Mouse (Mus musculus) liver, embryonic 13.5 days (tissue): ENCODE data around the gene 4930523C07Rik. TPM values are rescaled to one million over a fixed set of nuclear protein-coding genes. Genes with fewer than 3 reads are reported as not detected.

Source experiments
- ATAC-seq: fragments of 200-750 bp; cut with Nextera tagmentation; 2 replicates; pipeline ENCODE4 v1.8.0; 2017; ENCODE audit warnings: low read depth, mild to moderate bottlenecking, moderate number of reproducible peaks, moderate library complexity
- DNase-seq: peaks from one replicate; pipeline ENCODE4 v3.0.0; 2022
- H3K27ac ChIP-seq: fragments of 300-500 bp; sonication (generic); 2 replicates; pipeline ENCODE4 v1.5.1; 2015; ENCODE audit warnings: moderate library complexity, mild to moderate bottlenecking, inconsistent platforms
- H3K27me3 ChIP-seq: fragments of 300-500 bp; sonication (generic); 2 replicates; pipeline ENCODE4 v1.6.1; 2015; ENCODE audit warnings: mild to moderate bottlenecking, inconsistent platforms
- H3K36me3 ChIP-seq: fragments of 300-500 bp; sonication (generic); 2 replicates; pipeline ENCODE4 v1.6.1; 2015; ENCODE audit warnings: mild to moderate bottlenecking, inconsistent platforms
- H3K4me1 ChIP-seq: fragments of 300-500 bp; sonication (generic); replicated peaks from 2 replicates; pipeline ENCODE4 v1.6.1; 2015; ENCODE audit warnings: inconsistent platforms
- H3K4me2 ChIP-seq: fragments of 300-500 bp; sonication (generic); 2 replicates; pipeline ENCODE4 v1.6.1; 2015; ENCODE audit warnings: inconsistent platforms, mild to moderate bottlenecking, moderate library complexity
- H3K4me3 ChIP-seq: fragments of 300-500 bp; sonication (generic); replicated peaks from 2 replicates; pipeline ENCODE4 v1.5.1; 2015; ENCODE audit warnings: mild to moderate bottlenecking, inconsistent platforms
- H3K9ac ChIP-seq: fragments of 300-500 bp; sonication (generic); 2 replicates; pipeline ENCODE4 v1.6.1; 2015; ENCODE audit warnings: mild to moderate bottlenecking, inconsistent platforms
- H3K9me3 ChIP-seq: fragments of 300-500 bp; sonication (generic); replicated peaks from 2 replicates; pipeline ENCODE4 v1.6.1; 2016; ENCODE audit warnings: inconsistent platforms
- WGBS: fragments of 180-500 bp; shearing (Covaris S2); methylation state at CpG from one replicate; pipeline ENCODE4 v1.1.7; 2015; ENCODE audit not compliant: insufficient replicate concordance; 5-methylcytosine and 5-hydroxymethylcytosine counted together
- polyA plus RNA-seq: library from polyadenylated mRNA; unstranded; fragments of >200 nt; fragmentation: Nextera tagmentation; extraction: Ambion mirVana; gene quantifications from 2 replicates; pipeline ENCODE4 v1.2.1, GENCODE M21; 2015

The 4930523C07Rik gene
- 29.8 and 30.3 TPM in 2 replicates for polyA plus RNA-seq

GRCm38 (mm10) chr1:160044237-160045021 is at the start of gene 4930523C07Rik:
Gene 4930523C07Rik, plus strand, starts transcription at chr1:160044382.
- H3K27me3 ChIP-seq: 0 out of 2 replicates have a peak, but pooled peaks cover 7% of the 10 kb centered on the region
- peak within 1 kb of the TSS; percentile 73 for H3K4me2 ChIP-seq
- ATAC-seq (peak; percentile 89), DNase-seq (peak; percentile 68)
- 2% methylated on average over 33 of the region's 33 CpGs for whole genome bisulfite sequencing
- H3K9ac ChIP-seq: peak within 1 kb of the TSS; percentile 84
- 0 out of 2 replicates have a peak, but pooled peaks cover 4% of the 10 kb centered on the region for H3K36me3 ChIP-seq
- H3K27ac ChIP-seq: peak within 1 kb of the TSS; percentile 88
- H3K9me3 ChIP-seq: no peaks in the 10 kb centered on the region
- peaks cover 62% of the 10 kb centered on the region for H3K4me1 ChIP-seq
- H3K4me3 ChIP-seq: peak within 1 kb of the TSS; percentile 78

- H3K27me3 ChIP-seq: no peaks in the 10 kb centered on the region
- H3K27ac ChIP-seq: no peak overlapping the region
- H3K4me3 ChIP-seq: no peak overlapping the region
- 34% methylated on average over 2 of the region's 2 CpGs for WGBS
- H3K36me3 ChIP-seq: no peaks in the 10 kb centered on the region
- H3K9ac ChIP-seq: no peak overlapping the region
- no peaks in the 10 kb centered on the region for H3K9me3 ChIP-seq
- DNase-seq (no peak), ATAC-seq (no peak)
- H3K4me1 ChIP-seq: no peaks in the 10 kb centered on the region
- H3K4me2 ChIP-seq: no peak overlapping the region
Measured at GRCm38 (mm10) chr1:159997329-159997728, 46.9 kb upstream of the 4930523C07Rik start.

DNA sequence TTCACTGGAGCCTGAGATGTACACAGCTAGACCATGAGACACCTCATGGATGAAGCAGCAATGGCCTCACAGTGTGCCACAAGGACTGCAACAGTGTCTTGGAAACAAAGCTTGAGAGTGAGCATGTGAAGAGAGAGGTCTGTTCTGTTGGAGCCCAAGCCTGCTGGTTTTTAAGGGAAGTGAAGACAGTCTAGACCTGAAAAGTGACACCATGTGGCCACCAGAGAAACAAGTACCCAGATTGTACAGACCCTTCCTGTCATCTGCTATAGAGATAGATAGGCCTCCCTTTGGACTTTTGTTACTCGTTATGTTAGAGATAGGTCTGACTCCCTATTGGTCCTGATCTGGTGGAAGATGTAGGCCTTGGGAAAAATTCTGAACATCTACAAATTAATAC is 45.8 kb upstream of the 4930523C07Rik start:
- H3K4me1 ChIP-seq: no peaks in the 10 kb centered on the region
- WGBS: 40% methylated on average over 1 of the region's 1 CpGs
- no peak overlapping the region for H3K4me3 ChIP-seq
- no peak overlapping the region for H3K9ac ChIP-seq
- ATAC-seq: no peak
- no peaks in the 10 kb centered on the region for H3K27me3 ChIP-seq
- no peaks in the 10 kb centered on the region for H3K36me3 ChIP-seq
- no peak overlapping the region for H3K4me2 ChIP-seq
- no peak for DNase-seq
- no peaks in the 10 kb centered on the region for H3K9me3 ChIP-seq
- no peak overlapping the region for H3K27ac ChIP-seq

- no peak for DNase-seq
- no peaks in the 10 kb centered on the region for H3K9me3 ChIP-seq
- H3K4me1 ChIP-seq: no peaks in the 10 kb centered on the region
- no peaks in the 10 kb centered on the region for H3K36me3 ChIP-seq
- no peak for ATAC-seq
- no peaks in the 10 kb centered on the region for H3K27me3 ChIP-seq
- H3K27ac ChIP-seq: no peak overlapping the region
- no peak overlapping the region for H3K4me3 ChIP-seq
- WGBS: 59% methylated on average over 3 of the region's 3 CpGs
- no peak overlapping the region for H3K4me2 ChIP-seq
- H3K9ac ChIP-seq: no peak overlapping the region
Measured at GRCm38 (mm10) chr1:159999232-159999631, 45.0 kb upstream of the 4930523C07Rik start.

DNA sequence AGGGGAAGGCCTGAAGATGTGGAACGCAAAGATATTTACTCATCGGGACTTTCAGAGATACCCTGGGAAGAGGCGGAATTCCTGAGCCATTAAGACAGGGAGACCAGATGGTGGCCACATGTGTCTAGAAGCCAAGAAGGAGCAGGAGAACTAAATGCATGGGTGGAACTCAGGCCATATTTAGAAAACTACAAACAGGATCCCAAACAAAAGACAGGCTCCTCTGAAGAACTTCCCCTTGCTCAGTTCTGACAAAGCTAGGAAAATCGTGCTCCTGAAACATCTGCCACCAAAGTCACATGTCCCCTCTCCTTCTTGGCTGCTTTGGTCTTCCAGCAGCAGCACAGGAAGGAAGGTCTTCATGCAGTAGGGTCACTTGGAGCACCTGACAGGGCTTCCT is 38.9 kb upstream of the 4930523C07Rik start:
- no peaks in the 10 kb centered on the region for H3K27me3 ChIP-seq
- no peak for ATAC-seq
- H3K9ac ChIP-seq: no peak overlapping the region
- no peaks in the 10 kb centered on the region for H3K9me3 ChIP-seq
- no peaks in the 10 kb centered on the region for H3K4me1 ChIP-seq
- H3K4me3 ChIP-seq: no peak overlapping the region
- 72% methylated on average over 4 of the region's 4 CpGs for WGBS
- no peak for DNase-seq
- H3K27ac ChIP-seq: no peak overlapping the region
- H3K4me2 ChIP-seq: no peak overlapping the region
- H3K36me3 ChIP-seq: no peaks in the 10 kb centered on the region

DNA sequence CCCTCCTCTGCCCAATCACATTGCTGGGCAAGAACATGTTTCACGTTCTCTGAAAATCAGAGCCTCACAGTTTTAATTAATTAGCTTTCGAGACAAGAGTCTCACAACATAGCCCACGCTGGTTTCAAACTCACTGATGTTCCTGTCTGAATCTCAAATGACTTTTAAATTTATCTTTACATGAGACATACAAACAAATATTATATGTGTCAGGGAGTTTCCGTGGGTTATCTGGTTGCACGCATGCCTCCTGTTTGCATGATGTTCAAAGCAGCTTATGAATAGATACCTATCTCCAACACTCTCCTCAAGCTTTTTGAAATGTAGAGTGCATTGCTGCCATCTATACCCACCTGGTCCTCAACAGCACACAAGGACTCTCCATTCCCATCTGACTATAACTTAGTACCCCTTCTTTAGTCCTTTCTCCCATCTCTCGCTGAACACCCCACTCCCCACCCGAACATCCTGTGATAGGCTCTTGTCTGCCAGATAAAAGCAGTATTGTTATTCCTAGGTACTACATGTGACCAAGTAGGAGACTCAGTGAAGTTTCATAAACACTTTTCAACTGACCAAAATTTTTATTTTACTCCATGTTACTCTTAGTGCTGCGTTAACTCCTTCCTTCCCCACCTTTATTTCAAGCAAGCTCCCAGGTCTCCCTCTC is 37.1 kb upstream of the 4930523C07Rik start:
- WGBS: 74% methylated on average over 8 of the region's 8 CpGs

GRCm38 (mm10) chr1:160013042-160013441 is 31.1 kb upstream of the 4930523C07Rik start:
- Histone ChIP-seq H3K4me2 (no peak overlapping the region), H3K27ac (no peak overlapping the region), H3K4me1 (no peaks in the 10 kb centered on the region), H3K36me3 (no peaks in the 10 kb centered on the region), H3K4me3 (no peak overlapping the region), H3K27me3 (no peaks in the 10 kb centered on the region), H3K9me3 (no peaks in the 10 kb centered on the region), H3K9ac (no peak overlapping the region)
- ATAC-seq (no peak), DNase-seq (no peak)
- WGBS: 32% methylated on average over 3 of the region's 3 CpGs

More for the DNA sequence above, 37.1 kb upstream of the 4930523C07Rik start:
- H3K27me3 ChIP-seq: no peaks in the 10 kb centered on the region
- ATAC-seq: no peak
- DNase-seq: no peak
- no peak overlapping the region for H3K9ac ChIP-seq
- no peak overlapping the region for H3K4me3 ChIP-seq
- no peaks in the 10 kb centered on the region for H3K36me3 ChIP-seq
- H3K4me2 ChIP-seq: no peak overlapping the region
- no peak overlapping the region for H3K27ac ChIP-seq
- H3K9me3 ChIP-seq: no peaks in the 10 kb centered on the region
- no peaks in the 10 kb centered on the region for H3K4me1 ChIP-seq

- Histone ChIP-seq H3K4me2 (peak overlapping the region; percentile 33), H3K9me3 (no peaks in the 10 kb centered on the region), H3K36me3 (no peaks in the 10 kb centered on the region), H3K4me1 (peaks cover 23% of the 10 kb centered on the region), H3K27ac (no peak overlapping the region), H3K27me3 (no peaks in the 10 kb centered on the region), H3K9ac (0 out of 2 replicates have a peak overlapping the region, but pooled peaks have one; percentile 37), H3K4me3 (no peak overlapping the region)
- WGBS: 31% methylated on average over 10 of the region's 10 CpGs
- ATAC-seq: peak; percentile 56
- no peak for DNase-seq
Measured at GRCm38 (mm10) chr1:160024339-160024980, 19.7 kb upstream of the 4930523C07Rik start.

GRCm38 (mm10) chr1:160025146-160025894 is 18.9 kb upstream of the 4930523C07Rik start:
- 0 out of 2 replicates have a peak overlapping the region, but pooled peaks have one; percentile 31 for H3K9ac ChIP-seq
- H3K4me1 ChIP-seq: peaks cover 23% of the 10 kb centered on the region
- peak overlapping the region; percentile 33 for H3K4me2 ChIP-seq
- H3K9me3 ChIP-seq: no peaks in the 10 kb centered on the region
- no peak for DNase-seq
- WGBS: 27% methylated on average over 11 of the region's 11 CpGs
- no peaks in the 10 kb centered on the region for H3K36me3 ChIP-seq
- 0 out of 2 replicates have a peak overlapping the region, but pooled peaks have one; percentile 13 for H3K4me3 ChIP-seq
- no peak overlapping the region for H3K27ac ChIP-seq
- H3K27me3 ChIP-seq: no peaks in the 10 kb centered on the region
- ATAC-seq: peak; percentile 99

GRCm38 (mm10) chr1:160025895-160026255 is 18.3 kb upstream of the 4930523C07Rik start:
- 0 out of 2 replicates have a peak overlapping the region, but pooled peaks have one; percentile 13 for H3K4me3 ChIP-seq
- H3K4me2 ChIP-seq: peak overlapping the region; percentile 33
- ATAC-seq: no peak

More at GRCm38 (mm10) chr1:160025895-160026255, 18.3 kb upstream of the 4930523C07Rik start:
- H3K36me3 ChIP-seq: no peaks in the 10 kb centered on the region
- 73% methylated on average over 5 of the region's 5 CpGs for WGBS
- no peaks in the 10 kb centered on the region for H3K27me3 ChIP-seq
- peaks cover 23% of the 10 kb centered on the region for H3K4me1 ChIP-seq
- no peak for DNase-seq
- H3K9ac ChIP-seq: no peak overlapping the region
- H3K27ac ChIP-seq: no peak overlapping the region
- H3K9me3 ChIP-seq: no peaks in the 10 kb centered on the region
